Mouse (Mus musculus) hindbrain, embryonic 10.5 days (tissue): Measurements from ENCODE around the gene Pitpnm2. TPM values are rescaled to one million over a fixed set of nuclear protein-coding genes. Genes with fewer than 3 reads are reported as not detected.
A peak's percentile ranks its signal among the peaks of the same experiment; 100 is the strongest.

ENCODE experiments used
- DNase-seq: peaks from one replicate; pipeline ENCODE4 v3.0.0-alpha.2; 2017; ENCODE audit warnings: low spot score
- H3K27ac ChIP-seq: fragments of 300-500 bp; sonication (generic); 2 replicates; pipeline ENCODE4 v1.5.1; 2016; ENCODE audit warnings: mild to moderate bottlenecking, moderate library complexity
- H3K27me3 ChIP-seq: fragments of 300-500 bp; sonication (generic); 2 replicates; pipeline ENCODE4 v1.6.1; 2016; ENCODE audit warnings: mild to moderate bottlenecking; ENCODE audit not compliant: poor library complexity, insufficient read depth, severe bottlenecking
- H3K36me3 ChIP-seq: fragments of 300-500 bp; sonication (generic); 2 replicates; pipeline ENCODE4 v1.6.1; 2016; ENCODE audit warnings: mild to moderate bottlenecking, moderate library complexity
- H3K4me1 ChIP-seq: fragments of 300-500 bp; sonication (generic); replicated peaks from 2 replicates; pipeline ENCODE4 v1.6.1; 2016; ENCODE audit warnings: mild to moderate bottlenecking
- H3K4me3 ChIP-seq: fragments of 300-500 bp; sonication (generic); 2 replicates; pipeline ENCODE4 v1.5.1; 2016; ENCODE audit warnings: mild to moderate bottlenecking, moderate library complexity
- H3K9me3 ChIP-seq: fragments of 300-500 bp; sonication (generic); 2 replicates; pipeline ENCODE4 v1.6.1; 2016; ENCODE audit warnings: mild to moderate bottlenecking, moderate library complexity
- WGBS: fragments of 180-500 bp; shearing (Covaris S2); methylation state at CpG from one replicate; pipeline ENCODE4 v1.1.7; 2016; 5-methylcytosine and 5-hydroxymethylcytosine counted together
- polyA plus RNA-seq: library from polyadenylated mRNA; unstranded; fragments of >200 nt; fragmentation: Nextera tagmentation; extraction: Ambion mirVana; gene quantifications from 2 replicates; pipeline ENCODE4 v1.2.1, GENCODE M21; 2016

The Pitpnm2 gene
- polyA plus RNA-seq, 1 experiment from 2014 or later: 3.6 TPM

DNA sequence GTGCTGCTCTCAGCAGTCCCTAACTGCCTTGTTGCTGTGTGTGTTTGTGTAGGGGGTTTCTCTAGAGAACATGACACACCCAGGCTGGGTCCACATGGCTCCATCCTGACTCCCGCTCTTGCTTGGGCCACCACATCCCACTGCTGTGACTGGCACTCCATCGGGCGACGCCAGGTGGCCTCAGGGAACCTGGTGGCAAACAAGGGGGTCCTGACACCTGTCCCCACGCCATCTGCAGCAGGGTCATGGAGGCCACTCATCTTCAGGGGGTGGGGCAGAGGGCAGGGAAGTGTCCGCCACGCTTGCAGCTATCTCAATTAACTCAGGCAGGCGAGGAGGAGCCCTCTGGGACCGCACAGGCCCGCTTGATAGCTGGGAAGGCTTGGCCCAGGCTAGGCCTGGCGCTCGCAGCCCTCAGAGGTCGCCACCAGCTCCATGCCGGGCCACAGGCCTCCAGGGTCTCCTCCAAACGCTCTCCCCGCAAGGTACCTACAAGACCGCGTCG, 154.4 kb downstream of the Pitpnm2 start:
- peak; percentile 18 for DNase-seq
- Histone ChIP-seq H3K27ac (peak overlapping the region; percentile 64), H3K4me1 (peaks cover 22% of the 10 kb centered on the region), H3K9me3 (no peaks in the 10 kb centered on the region), H3K4me3 (peak overlapping the region; percentile 57), H3K36me3 (no peaks in the 10 kb centered on the region), H3K27me3 (peaks cover 29% of the 10 kb centered on the region)
- WGBS: 11% methylated on average over 19 of the region's 19 CpGs

DNA sequence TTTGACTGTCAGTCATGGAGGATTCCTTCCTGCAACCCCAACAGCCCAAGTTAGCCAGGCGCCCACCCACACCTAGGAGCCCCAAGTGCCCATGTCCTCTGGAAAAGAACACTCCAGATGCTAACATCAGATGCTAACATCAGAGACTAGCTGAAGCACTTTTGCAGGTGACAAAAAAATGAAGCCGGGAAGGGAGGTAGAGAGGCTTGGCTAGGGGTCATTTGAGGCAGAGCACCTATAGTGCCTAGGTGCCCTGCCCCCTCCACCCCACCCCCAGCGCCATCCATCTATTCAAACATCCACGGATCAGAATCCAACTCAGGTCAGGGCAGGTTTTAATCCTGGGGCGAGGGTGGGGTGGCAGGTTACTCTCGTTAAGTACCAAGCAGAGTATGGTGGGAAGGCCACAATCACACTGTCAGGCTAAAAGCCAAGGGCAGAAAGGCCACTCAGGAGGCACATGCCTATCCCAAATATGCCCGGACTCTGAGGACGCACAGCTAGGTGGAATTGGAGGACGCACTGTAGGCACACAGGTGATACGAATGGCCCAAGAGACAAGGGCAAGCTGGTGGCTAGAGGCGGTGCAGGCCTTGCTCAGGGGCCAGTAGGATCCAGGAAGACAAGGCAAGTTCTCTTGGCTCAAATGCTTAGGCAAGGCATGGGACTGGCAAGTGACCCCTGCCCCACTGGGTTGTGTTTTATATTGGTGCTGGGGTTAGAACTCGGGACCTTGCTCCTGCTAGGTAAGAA, 155.5 kb downstream of the Pitpnm2 start:
- WGBS: 85% methylated on average over 12 of the region's 12 CpGs
- Histone ChIP-seq H3K36me3 (no peaks in the 10 kb centered on the region), H3K9me3 (no peaks in the 10 kb centered on the region), H3K27ac (no peak overlapping the region), H3K4me1 (peaks cover 29% of the 10 kb centered on the region), H3K27me3 (peaks cover 29% of the 10 kb centered on the region), H3K4me3 (no peak overlapping the region; the same call in 1 of the 2 replicates)
- DNase-seq: no peak

DNA sequence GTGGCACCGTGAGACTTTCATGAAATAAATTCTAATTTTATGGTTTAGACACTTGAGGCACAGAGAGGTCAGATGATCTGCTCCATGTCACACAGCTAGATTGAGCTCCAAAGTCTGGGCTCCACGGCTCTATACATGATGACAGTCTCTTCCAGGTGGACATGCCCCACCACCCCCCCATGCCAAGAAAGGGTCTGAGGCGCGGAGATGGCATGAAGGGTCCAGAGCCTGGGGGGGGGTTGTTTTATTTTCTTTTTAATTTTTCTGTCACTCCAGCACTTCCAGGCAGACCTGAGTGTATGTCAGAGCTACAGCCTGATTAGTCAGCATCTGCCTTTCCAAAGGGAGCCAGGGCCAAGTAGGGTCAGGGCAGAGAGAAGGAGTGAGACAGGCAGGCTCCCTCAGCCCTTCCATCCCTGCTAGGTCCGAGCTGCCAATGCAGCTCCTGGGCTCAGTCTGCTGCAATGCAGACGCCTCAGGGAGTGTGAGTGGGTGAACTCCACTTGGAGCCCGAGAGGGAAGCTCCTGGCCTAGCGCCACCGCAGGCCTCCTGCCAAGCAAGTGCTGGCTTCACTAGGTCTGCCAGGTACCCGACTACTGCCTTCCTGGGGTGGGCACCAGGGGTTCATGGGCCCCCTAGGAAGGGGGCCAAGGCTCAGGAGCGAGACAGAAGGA, 156.3 kb downstream of the Pitpnm2 start:
- H3K4me1 ChIP-seq: peaks cover 29% of the 10 kb centered on the region
- WGBS: 79% methylated on average over 11 of the region's 11 CpGs
- H3K27ac ChIP-seq: no peak overlapping the region
- no peak overlapping the region for H3K4me3 ChIP-seq
- H3K36me3 ChIP-seq: no peaks in the 10 kb centered on the region
- peaks cover 29% of the 10 kb centered on the region for H3K27me3 ChIP-seq
- no peaks in the 10 kb centered on the region for H3K9me3 ChIP-seq
- DNase-seq: no peak

DNA sequence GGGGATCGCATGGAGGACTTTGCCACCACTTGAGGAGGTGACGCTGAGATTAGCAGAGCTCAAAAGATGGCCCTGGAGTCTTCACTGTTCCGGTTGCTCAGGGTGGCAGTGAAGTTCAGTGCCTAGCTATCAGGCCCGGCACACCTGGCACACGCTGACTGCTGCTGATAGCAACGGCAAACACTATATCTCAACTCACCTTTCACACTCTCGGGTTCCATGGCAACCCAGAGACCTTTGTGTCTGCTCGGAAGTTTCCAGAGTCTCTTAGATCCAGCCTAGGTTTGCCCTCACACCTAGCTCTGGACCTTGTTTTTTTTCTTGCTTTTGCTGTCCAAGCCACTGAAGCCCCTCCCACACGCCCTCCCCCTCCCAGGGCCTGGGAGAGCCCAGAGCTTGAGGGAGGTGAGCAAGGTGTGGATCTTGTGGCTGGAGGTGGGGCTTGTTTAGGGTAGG, 157.6 kb downstream of the Pitpnm2 start:
- peaks cover 29% of the 10 kb centered on the region for H3K4me1 ChIP-seq
- 72% methylated on average over 9 of the region's 9 CpGs for WGBS
- no peak for DNase-seq

DNA sequence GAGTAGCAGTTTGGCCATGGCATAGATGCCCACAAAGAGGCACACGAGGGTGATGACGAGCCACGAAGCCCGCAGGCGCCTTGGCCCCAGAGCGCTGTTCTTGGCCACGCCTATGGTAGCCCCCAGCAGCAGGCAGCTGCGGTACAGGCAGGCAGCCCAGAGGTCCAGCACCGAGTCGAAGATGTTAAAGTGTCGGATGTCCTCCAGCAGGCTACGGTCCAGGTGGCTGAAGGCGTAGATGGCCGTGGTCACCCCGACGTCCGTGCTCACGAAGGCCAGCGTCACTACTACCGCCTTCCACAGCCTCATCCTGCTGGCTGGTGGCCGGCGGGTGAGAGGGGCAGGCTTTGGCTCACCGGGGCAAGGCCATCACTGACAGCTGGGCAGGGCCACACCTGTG, 159.7 kb downstream of the Pitpnm2 start:
- H3K9me3 ChIP-seq: no peaks in the 10 kb centered on the region
- no peak overlapping the region for H3K27ac ChIP-seq
- H3K4me3 ChIP-seq: no peak overlapping the region
- H3K4me1 ChIP-seq: peaks cover 18% of the 10 kb centered on the region
- WGBS: 87% methylated on average over 23 of the region's 23 CpGs
- DNase-seq: no peak
- no peaks in the 10 kb centered on the region for H3K36me3 ChIP-seq
- H3K27me3 ChIP-seq: peaks cover 22% of the 10 kb centered on the region

More for the DNA sequence above, 157.6 kb downstream of the Pitpnm2 start:
- peaks cover 29% of the 10 kb centered on the region for H3K27me3 ChIP-seq
- H3K4me3 ChIP-seq: no peak overlapping the region
- no peak overlapping the region for H3K27ac ChIP-seq
- no peaks in the 10 kb centered on the region for H3K9me3 ChIP-seq
- no peaks in the 10 kb centered on the region for H3K36me3 ChIP-seq

DNA sequence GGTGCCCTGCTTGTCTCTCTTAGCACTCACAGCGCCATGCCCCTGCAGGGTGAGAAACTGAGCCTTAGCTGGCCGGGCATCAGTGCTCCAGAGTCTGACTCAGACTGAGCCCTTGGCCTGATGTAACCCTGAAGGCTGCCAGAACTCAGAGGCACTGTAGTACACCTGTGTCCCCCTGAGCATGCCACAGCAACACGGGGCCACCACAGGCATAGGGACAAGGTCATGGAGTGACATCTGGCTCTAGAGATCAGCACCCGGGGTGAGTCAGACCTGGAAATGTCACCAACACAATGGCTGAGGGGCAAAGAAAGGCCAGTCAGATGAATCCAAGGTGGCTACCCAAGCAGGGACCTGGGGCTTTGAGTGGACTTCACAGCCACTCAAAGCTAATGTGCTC, 162.7 kb downstream of the Pitpnm2 start:
- Histone ChIP-seq H3K9me3 (no peaks in the 10 kb centered on the region), H3K4me1 (peaks cover 8% of the 10 kb centered on the region; the same call in 1 of the 2 replicates), H3K4me3 (no peak overlapping the region), H3K36me3 (no peaks in the 10 kb centered on the region), H3K27me3 (0 out of 2 replicates have a peak, but pooled peaks cover 3% of the 10 kb centered on the region), H3K27ac (no peak overlapping the region)
- no peak for DNase-seq
- WGBS: 83% methylated on average over 4 of the region's 4 CpGs

DNA sequence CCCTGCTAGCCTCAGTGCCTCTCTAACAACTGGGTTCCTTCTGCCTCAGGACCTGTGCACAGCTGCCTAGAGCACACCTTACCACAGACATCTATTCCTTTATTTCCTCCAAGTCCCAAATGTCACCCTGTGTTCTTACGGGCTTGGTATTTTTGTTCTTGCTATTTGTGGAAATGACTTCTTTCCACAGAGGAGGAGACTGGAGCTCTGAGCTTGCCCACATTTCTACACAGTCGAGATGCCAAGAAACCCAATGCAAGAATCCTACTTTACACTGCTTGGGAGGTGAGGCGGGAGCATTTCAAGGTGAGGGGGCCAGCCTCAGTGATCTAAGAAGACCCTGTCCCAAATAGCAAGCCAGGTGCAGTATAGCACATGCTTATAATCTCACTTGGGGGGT, 164.0 kb downstream of the Pitpnm2 start:
- Histone ChIP-seq H3K9me3 (no peaks in the 10 kb centered on the region), H3K4me1 (peaks cover 13% of the 10 kb centered on the region; the same call in 1 of the 2 replicates), H3K27me3 (0 out of 2 replicates have a peak, but pooled peaks cover 6% of the 10 kb centered on the region), H3K4me3 (no peak overlapping the region), H3K36me3 (no peaks in the 10 kb centered on the region), H3K27ac (no peak overlapping the region)
- DNase-seq: no peak
- 78% methylated on average over 3 of the region's 3 CpGs for WGBS

DNA sequence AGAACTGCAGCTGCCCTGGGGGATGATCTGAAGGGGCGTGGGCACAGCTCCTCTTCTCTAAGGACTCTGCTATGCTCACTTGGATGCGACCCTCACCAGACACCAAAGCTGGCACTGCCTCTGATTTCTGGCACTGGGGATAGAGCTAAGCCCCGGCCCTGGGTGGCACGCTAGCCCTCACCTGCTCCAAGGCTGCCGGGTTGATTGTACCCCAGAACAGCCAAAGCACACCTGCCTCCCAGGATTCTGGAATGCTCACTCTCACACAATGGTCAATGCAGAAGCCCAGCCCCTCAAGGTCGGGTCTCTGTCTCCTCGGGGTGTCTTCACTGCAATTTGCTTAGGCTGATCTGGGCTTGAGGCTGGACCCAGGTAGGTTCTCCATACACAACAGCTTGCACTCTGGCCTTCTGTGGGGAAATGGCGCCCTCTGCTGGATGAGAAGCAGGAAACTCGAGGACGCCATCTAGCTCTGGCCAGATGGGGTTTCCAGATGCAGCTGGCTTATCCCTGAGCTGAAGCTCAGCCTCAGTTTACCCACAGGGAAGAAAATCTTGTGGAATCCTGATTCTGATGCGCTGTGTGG, 164.9 kb downstream of the Pitpnm2 start:
- 40% methylated on average over 11 of the region's 11 CpGs for WGBS
- Histone ChIP-seq H3K4me1 (peaks cover 19% of the 10 kb centered on the region), H3K27ac (no peak overlapping the region), H3K36me3 (no peaks in the 10 kb centered on the region), H3K4me3 (no peak overlapping the region), H3K9me3 (no peaks in the 10 kb centered on the region), H3K27me3 (0 out of 2 replicates have a peak, but pooled peaks cover 6% of the 10 kb centered on the region)
- peak; percentile 84 for DNase-seq

DNA sequence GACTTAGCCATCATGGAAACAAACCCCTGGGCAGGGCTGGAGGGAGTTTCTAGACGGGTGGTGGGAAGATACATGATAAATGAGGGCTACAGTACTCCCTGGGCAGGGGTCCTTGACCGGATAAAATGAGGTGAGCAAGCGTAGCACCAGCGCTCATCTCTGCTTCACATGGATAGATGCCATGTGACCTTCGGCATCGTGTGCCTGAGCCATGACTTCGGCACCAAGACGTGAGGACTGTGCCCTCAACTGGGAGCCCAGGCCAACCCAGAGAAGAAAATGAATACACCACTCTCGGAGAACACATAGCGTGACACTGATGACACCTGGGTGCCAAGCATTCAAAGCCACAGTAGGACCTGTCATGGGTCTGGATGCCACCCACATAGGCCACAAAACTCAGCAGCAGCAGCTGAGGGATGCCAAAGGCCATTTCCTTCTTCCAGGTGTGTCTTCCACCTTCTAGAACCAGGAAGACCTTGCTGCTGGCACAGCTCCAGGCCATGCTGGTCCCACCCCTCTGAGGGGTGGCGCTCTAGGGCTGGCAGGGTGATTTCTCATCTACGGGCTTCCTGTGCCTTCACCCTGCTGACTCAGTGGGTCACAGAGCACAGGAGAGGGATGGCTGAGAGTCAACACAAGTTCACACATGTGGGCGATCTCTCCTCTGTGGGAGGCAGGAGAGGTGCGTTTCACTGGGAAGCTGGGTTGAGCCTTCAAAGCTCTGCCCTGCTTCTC, 165.5 kb downstream of the Pitpnm2 start:
- WGBS: 88% methylated on average over 14 of the region's 14 CpGs
- no peak for DNase-seq
- H3K27ac ChIP-seq: no peak overlapping the region
- H3K4me1 ChIP-seq: peaks cover 21% of the 10 kb centered on the region
- H3K4me3 ChIP-seq: no peak overlapping the region
- no peaks in the 10 kb centered on the region for H3K9me3 ChIP-seq
- H3K36me3 ChIP-seq: no peaks in the 10 kb centered on the region
- H3K27me3 ChIP-seq: 0 out of 2 replicates have a peak, but pooled peaks cover 6% of the 10 kb centered on the region

DNA sequence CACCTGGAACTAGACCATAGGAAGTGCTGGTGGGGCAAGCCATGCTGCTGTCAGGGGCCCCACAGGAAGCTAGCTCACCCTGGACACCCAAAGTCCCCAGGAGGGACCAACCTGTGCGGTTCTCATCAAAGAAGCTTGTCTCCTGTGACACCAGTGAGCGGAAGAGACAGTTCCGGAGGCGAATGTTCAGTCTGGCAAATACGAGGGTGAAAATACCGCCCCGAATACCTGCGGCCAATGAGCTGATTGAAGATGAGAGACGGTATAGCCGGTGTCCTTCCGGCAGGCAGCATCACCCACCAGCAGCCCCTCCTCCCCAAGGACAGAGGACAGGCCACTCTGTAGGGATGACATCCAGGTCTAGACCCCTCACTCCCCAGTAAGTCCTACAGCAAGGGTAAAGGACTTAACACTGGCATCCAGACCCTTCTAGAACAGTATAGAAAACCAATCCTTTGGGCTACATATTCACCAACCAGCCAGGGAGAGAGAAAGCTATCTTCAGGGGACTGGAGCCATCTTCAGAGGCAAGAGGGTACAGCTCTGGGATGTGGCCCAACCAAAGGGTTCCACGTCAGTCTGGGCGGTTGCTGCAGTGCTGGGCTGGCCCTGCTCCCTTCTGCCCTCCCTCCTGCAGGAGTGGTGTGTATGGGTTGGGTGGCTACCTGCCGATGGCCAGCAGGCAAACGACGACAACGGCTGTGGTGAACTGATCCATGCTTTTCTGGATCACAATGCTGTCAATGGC, 166.4 kb downstream of the Pitpnm2 start:
- no peaks in the 10 kb centered on the region for H3K36me3 ChIP-seq
- 92% methylated on average over 17 of the region's 17 CpGs for WGBS
- DNase-seq: peak; percentile 2
- no peaks in the 10 kb centered on the region for H3K9me3 ChIP-seq
- 0 out of 2 replicates have a peak, but pooled peaks cover 6% of the 10 kb centered on the region for H3K27me3 ChIP-seq
- peaks cover 30% of the 10 kb centered on the region for H3K4me1 ChIP-seq
- no peak overlapping the region for H3K4me3 ChIP-seq
- H3K27ac ChIP-seq: 0 out of 2 replicates have a peak overlapping the region, but pooled peaks have one; percentile 42

DNA sequence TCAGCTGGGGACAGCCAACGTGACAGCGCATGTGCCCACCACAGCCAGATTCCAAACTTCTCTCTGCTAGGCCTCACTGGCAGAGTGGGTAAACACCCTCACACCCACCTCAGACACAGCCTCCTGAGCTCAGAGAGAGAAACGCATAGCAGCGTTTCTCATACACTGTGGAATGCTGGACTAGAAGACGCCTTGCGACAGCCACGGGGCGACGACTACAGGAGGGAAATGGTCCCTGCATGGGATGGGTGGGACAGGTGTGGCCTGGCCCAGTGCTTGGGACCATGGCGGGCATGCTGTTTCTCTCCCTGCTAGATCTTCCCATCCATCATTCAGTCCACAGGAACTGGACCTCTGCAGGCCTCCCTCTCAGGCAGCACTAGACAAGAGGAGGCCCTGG, 167.1 kb downstream of the Pitpnm2 start:
- WGBS: 87% methylated on average over 10 of the region's 10 CpGs
- no peak overlapping the region for H3K27ac ChIP-seq

More for the DNA sequence above, 167.1 kb downstream of the Pitpnm2 start:
- Histone ChIP-seq H3K36me3 (no peaks in the 10 kb centered on the region), H3K27me3 (0 out of 2 replicates have a peak, but pooled peaks cover 6% of the 10 kb centered on the region), H3K9me3 (no peaks in the 10 kb centered on the region), H3K4me1 (peaks cover 37% of the 10 kb centered on the region), H3K4me3 (no peak overlapping the region)
- peak; percentile 2 for DNase-seq
